14 mouse cellular contexts compared by ENCODE assay signal in genomic region chr6:38669580-38669979, GRCm38 (mm10). TPM values are rescaled to one million over a fixed set of nuclear protein-coding genes. Genes with fewer than 3 reads are reported as not detected.
DNase-seq lines count a peak whose midpoint lies in the region; ATAC-seq and TF ChIP-seq lines count a peak whose summit lies in the region.
"Had no signal": no experiment of that assay in that cellular context is flagged by ENCODE, and none has a peak within 500 bp of the region (broad histone marks: within the 10 kb centered on the region; RNA-seq: fewer than 3 reads in every experiment).

No protein-coding gene starts in this region.

- peak; percentile 21 for DNase-seq in thymus, postnatal 4 days
- no peak for DNase-seq in thymus, postnatal 25 days
- peak; percentile 35 for DNase-seq in testis, postnatal 10 days (ENCODE audit: low spot score)
- DNase-seq in neural tube, embryonic 10.5 days (ENCODE audit: extremely low spot score, low spot score), result no peak
- no peak for DNase-seq in heart, adult 8-10 months (ENCODE audit: low spot score)
- DNase-seq: adrenal gland, postnatal 14 days; cerebellum, adult 9-11 months had no signal

- H3K9ac ChIP-seq in intestine, postnatal 0 days (ENCODE audit: low read depth, low read length), result no peak overlapping the region
- no peak overlapping the region for H3K9ac ChIP-seq in intestine, embryonic 16.5 days (ENCODE audit: low read depth, low read length)
- H3K9ac ChIP-seq: heart, embryonic 13.5 days; hindbrain, embryonic 15.5 days; limb, embryonic 12.5 days had no signal

- 67% methylated on average over 6 of the region's 6 CpGs for WGBS in intestine, postnatal 0 days
- 67% methylated on average over 6 of the region's 6 CpGs for WGBS in intestine, embryonic 16.5 days

- H3K27ac ChIP-seq in intestine, postnatal 0 days (ENCODE audit: low read depth, low read length), result no peak overlapping the region
- no peak overlapping the region for H3K27ac ChIP-seq in intestine, embryonic 16.5 days (ENCODE audit: low read length)
- H3K27ac ChIP-seq in cortical plate, adult 2 months (ENCODE audit: insufficient read depth, low read length), result no peak overlapping the region
- H3K27ac ChIP-seq: heart, embryonic 13.5 days; hindbrain, embryonic 15.5 days; limb, embryonic 12.5 days; midbrain, embryonic 10.5 days had no signal

- no peak overlapping the region for H3K4me3 ChIP-seq in intestine, postnatal 0 days (ENCODE audit: low read depth, low read length)
- H3K4me3 ChIP-seq in intestine, embryonic 16.5 days (ENCODE audit: low read length), result no peak overlapping the region
- no peak overlapping the region for H3K4me3 ChIP-seq in cortical plate, adult 2 months (ENCODE audit: insufficient read depth, low read length)
- H3K4me3 ChIP-seq: heart, embryonic 13.5 days; hindbrain, embryonic 15.5 days; limb, embryonic 12.5 days; midbrain, embryonic 10.5 days had no signal

- no peak for ATAC-seq in intestine, postnatal 0 days
- no peak for ATAC-seq in intestine, embryonic 16.5 days

- 0 out of 2 replicates have a peak, but pooled peaks cover 7% of the 10 kb centered on the region for H3K27me3 ChIP-seq in intestine, postnatal 0 days (replicated peaks; ENCODE audit: control insufficient read depth, insufficient read depth, low read length)
- H3K27me3 ChIP-seq in intestine, embryonic 16.5 days (replicated peaks; ENCODE audit: control insufficient read depth, insufficient read depth, low read length), result 0 out of 2 replicates have a peak, but pooled peaks cover 3% of the 10 kb centered on the region
- H3K27me3 ChIP-seq: hindbrain, embryonic 15.5 days had no signal

- no peaks in the 10 kb centered on the region for H3K36me3 ChIP-seq in intestine, postnatal 0 days (ENCODE audit: control insufficient read depth, insufficient read depth)
- H3K36me3 ChIP-seq in intestine, embryonic 16.5 days (ENCODE audit: control insufficient read depth, insufficient read depth, low read length), result no peaks in the 10 kb centered on the region
- H3K36me3 ChIP-seq: heart, embryonic 13.5 days; hindbrain, embryonic 15.5 days; limb, embryonic 12.5 days; midbrain, embryonic 10.5 days had no signal

- no peaks in the 10 kb centered on the region for H3K4me1 ChIP-seq in intestine, postnatal 0 days (replicated peaks; ENCODE audit: control insufficient read depth, insufficient read depth, low read length)
- H3K4me1 ChIP-seq in intestine, embryonic 16.5 days (ENCODE audit: control insufficient read depth, insufficient read depth, low read length), result no peaks in the 10 kb centered on the region
- peaks cover 1% of the 10 kb centered on the region; the same call in 1 of the 2 replicates for H3K4me1 ChIP-seq in cortical plate, adult 2 months (ENCODE audit: control insufficient read depth, insufficient read depth, low read length)
- H3K4me1 ChIP-seq: hindbrain, embryonic 15.5 days; limb, embryonic 12.5 days had no signal

- no peaks in the 10 kb centered on the region for H3K9me3 ChIP-seq in intestine, postnatal 0 days (ENCODE audit: control insufficient read depth)
- H3K9me3 ChIP-seq in intestine, embryonic 16.5 days (ENCODE audit: control insufficient read depth, low read length), result no peaks in the 10 kb centered on the region
- H3K9me3 ChIP-seq: heart, embryonic 13.5 days; hindbrain, embryonic 15.5 days; midbrain, embryonic 10.5 days had no signal

- TF ChIP-seq CTCF in intestine, postnatal 0 days (IDR thresholded peaks at IDR 0.05; ENCODE audit: low read depth), result peak; percentile 53
- TF ChIP-seq CTCF in cortical plate, adult 2 months (IDR thresholded peaks at IDR 0.05; ENCODE audit: extremely low read depth, insufficient read depth, low read length), result 0 out of 2 replicates have a peak, but pooled peaks have one; percentile 7

- H3K4me2 ChIP-seq in intestine, postnatal 0 days (replicated peaks; ENCODE audit: low read depth), result no peak overlapping the region
- H3K4me2 ChIP-seq in intestine, embryonic 16.5 days (ENCODE audit: low read depth, low read length), result no peak overlapping the region
- H3K4me2 ChIP-seq: heart, embryonic 13.5 days; hindbrain, embryonic 15.5 days; limb, embryonic 12.5 days had no signal

- no peak for TF ChIP-seq POLR2A in cortical plate, adult 2 months (IDR thresholded peaks at IDR 0.05; ENCODE audit: extremely low read depth, insufficient read depth, low read length)

RNA-seq across cellular contexts. Expression of gene Clec2l, which starts 6.7 kb away (rescaled TPM):
- 0.81 and 0.92 TPM in 2 replicates for polyA plus RNA-seq in intestine, postnatal 0 days (2015; fragmentation: Nextera tagmentation; extraction: Ambion mirVana)
- polyA plus RNA-seq in intestine, embryonic 16.5 days (2015; fragmentation: Nextera tagmentation; extraction: Ambion mirVana), result 0.61 and 0.93 TPM in 2 replicates
- polyA plus RNA-seq in cortical plate, adult 2 months (2012; rRNA removed), result 116 and 117 TPM in 2 replicates
- 1 to 10 TPM; 1.0 to 2.2 (median 1.4) TPM for total RNA-seq in heart, adult 8-10 months (2022)

RNA-seq across cellular contexts. Expression of gene Klrg2, which starts 32.5 kb away (rescaled TPM):
- 0.31 and 0.44 TPM in 2 replicates for polyA plus RNA-seq in intestine, postnatal 0 days (2015; fragmentation: Nextera tagmentation; extraction: Ambion mirVana)
- polyA plus RNA-seq in intestine, embryonic 16.5 days (2015; fragmentation: Nextera tagmentation; extraction: Ambion mirVana), result 0.10 and 0.26 TPM in 2 replicates
- 0.34 and 0.48 TPM in 2 replicates for polyA plus RNA-seq in cortical plate, adult 2 months (2012; rRNA removed)
- total RNA-seq in heart, adult 8-10 months (2022), result under 1 TPM; 0.19 to 0.65 (median 0.46) TPM
- polyA plus RNA-seq: midbrain, embryonic 10.5 days had no signal

Comparison
In these comparisons a context has a peak if more than half of its experiments do, and no peak if none do; other contexts are left out.
1. DNase-seq: peak in thymus, postnatal 4 days (single experiment) and testis, postnatal 10 days (single experiment); none in thymus, postnatal 25 days (single experiment), neural tube, embryonic 10.5 days (single experiment) and heart, adult 8-10 months (single experiment).
2. RNA of gene Clec2l, which starts 6.7 kb away (polyA plus RNA-seq): 116 to 117 TPM in cortical plate, adult 2 months; 0.61 to 0.93 TPM in intestine, embryonic 16.5 days and 0.81 to 0.92 TPM in intestine, postnatal 0 days; every median in the first group is over 10 times any median in the second.